Mouse (Mus musculus) retina, postnatal 7 days (tissue): ENCODE data around the gene Tdrd6.
A peak's percentile ranks its signal among the peaks of the same experiment; 100 is the strongest.

ENCODE experiments used
- DNase-seq: peaks from one replicate; pipeline ENCODE4 v3.0.0-alpha.2; 2012; ENCODE audit warnings: low read depth, low spot score

Gene Tdrd6

DNA sequence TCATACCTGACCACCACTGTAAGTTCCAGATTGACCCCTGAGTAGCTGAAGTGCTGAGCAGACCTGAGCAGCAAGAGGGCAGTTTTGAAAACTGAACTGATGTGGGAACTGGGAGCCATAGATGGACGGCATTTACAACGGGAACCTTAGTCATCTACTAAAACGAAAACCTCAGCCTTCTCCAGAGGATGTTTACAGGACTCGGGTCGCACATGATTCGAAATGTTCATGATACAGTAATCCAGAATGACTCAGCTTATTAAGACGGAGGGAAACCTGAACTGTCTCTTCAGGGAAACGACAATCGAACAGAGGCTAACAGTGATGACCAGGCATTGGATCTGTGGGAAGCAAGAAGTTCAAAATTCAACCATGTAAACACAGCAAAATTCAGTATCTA is 10.9 kb downstream of the Tdrd6 start:
- no peak for DNase-seq

GRCm38 (mm10) chr17:43612221-43612620 is 17.9 kb downstream of the Tdrd6 start:
- no peak for DNase-seq

- DNase-seq: peak; percentile 61
These were observed 18.5 kb downstream of the Tdrd6 start for GRCm38 (mm10) chr17:43611586-43611985.

GRCm38 (mm10) chr17:43606704-43607103 is 23.4 kb downstream of the Tdrd6 start:
- peak; percentile 57 for DNase-seq

- DNase-seq: no peak
These were observed 31.4 kb downstream of the Tdrd6 start for GRCm38 (mm10) chr17:43598706-43599105.

DNA sequence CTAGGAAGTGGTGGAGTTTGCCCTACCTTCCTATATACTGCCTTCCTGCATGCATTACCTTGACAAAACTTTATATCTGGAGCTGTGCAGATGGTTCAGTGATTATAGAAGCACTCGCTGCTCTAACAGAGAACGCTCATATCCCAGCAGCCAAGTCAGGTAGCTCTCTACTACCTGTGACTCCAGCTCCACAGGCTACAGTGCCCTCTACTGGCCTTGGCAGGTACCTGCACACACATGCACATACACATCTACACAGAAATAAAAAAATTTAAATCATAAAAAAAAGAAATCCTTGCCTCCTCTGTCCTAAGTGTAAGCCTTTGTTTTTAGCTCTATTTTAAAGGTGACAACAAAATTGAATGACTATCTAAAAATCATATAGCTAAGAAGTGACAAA is 32.4 kb downstream of the Tdrd6 start:
- DNase-seq: no peak

DNA sequence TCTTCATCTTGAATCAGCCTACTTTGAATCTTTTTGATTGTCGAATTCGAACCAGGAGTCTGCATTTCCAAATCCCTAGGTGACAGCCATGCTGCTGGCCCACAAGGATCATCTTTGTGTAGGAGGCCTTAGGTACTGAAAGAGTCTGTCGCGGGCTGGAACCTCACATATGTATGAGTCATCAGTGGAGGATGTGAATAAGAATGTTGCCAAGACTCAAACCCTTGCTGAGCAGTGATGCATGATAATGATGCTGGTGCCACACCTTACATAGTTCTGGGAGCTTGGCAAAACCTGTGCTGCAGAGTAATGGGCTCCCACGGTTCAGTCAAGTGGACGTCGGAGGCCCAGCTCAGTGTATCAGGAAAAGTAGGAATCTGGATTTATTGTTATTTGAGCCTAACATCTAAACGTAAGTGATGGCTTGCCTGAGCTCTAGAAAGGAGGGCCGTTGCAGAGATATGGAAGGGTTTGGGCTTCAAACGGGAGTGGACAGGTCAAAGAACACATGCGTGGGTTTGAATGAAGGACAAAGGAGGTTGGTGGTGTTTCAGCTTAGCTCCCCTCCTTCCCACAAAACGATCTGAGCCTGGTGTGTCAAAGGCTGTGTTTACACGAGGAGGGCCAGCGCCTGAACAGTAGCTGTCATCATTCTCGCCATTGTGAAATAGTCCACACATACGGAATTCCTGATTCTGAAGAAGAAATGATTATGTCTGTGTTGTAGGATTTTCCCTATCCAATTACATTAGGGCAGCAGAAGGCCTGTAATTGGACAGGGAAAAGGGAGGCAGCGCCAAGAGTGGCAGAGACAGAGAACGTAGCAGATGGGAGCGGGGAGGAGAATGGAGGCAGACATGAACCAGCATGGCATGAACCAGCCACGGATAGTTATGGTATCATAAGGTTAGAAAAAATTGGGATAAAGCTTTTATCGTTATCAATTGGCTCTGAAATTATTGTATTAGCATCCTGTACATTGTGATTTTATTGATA is 37.5 kb downstream of the Tdrd6 start:
- no peak for DNase-seq

DNA sequence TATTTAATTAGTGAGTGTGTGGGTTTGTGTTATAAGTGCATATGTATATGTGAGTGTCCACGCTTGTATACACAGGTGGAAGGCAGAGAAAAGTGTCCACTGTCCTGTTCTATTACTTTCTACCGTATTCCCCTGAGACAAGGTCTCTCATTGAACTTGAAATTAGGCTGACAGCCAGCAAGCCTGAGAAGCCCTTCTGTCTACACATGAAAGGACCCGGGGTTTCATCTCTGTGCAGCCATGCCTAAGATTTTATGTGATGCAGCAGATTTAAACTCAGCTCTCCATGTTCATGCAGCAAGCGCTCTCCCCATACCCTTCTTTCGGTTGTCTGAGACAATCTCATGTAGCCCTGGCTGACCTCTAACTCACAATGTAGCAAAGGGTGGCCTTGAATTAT is 39.6 kb downstream of the Tdrd6 start:
- DNase-seq: no peak

- no peak for DNase-seq
These were observed 40.3 kb downstream of the Tdrd6 start for GRCm38 (mm10) chr17:43589750-43590149.

DNA sequence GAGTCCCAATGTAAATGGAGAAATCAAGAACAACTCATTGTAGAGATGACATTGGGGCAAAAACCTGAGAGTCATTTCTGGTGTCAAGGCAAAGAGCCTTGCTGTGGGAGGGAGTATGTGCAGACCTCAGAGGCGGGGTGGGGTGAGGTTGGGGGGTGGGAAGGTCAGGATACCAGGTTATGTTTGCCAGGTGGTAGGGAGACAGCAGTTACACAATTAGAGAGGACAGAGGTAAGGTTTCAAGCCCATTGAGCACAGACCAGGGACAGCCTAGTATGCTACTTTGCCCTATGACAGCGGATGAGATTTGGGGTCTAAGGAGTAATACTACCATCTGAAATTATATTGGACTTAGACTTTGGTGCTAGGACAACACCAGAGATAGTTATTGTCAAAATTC is 42.8 kb downstream of the Tdrd6 start:
- no peak for DNase-seq

- DNase-seq: no peak
These were observed 45.3 kb downstream of the Tdrd6 start for GRCm38 (mm10) chr17:43584771-43585170.

GRCm38 (mm10) chr17:43581012-43581467 is 49.1 kb downstream of the Tdrd6 start:
- no peak for DNase-seq

DNA sequence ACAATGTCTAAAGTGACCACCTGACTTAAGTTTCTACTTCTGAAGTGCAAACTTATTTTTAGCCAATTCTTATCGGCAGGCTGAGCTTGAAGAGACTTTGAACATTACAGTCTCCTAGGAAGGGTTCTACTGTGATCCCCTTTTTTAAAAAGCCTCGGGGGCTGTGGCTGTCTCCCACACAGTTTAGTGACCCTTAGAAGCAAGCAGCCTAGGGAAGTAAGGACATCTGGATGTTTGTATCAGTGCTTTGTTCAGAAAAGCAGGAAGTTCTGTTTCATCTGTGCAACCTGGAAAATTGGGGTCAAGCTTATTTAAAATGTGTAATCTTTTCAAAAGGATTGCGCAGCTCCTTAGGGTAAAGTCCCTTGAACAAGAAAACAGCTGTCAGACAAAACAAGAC is 49.6 kb downstream of the Tdrd6 start:
- no peak for DNase-seq

- no peak for DNase-seq
These were observed 56.5 kb downstream of the Tdrd6 start for GRCm38 (mm10) chr17:43573624-43574073.

- no peak for DNase-seq
These were observed 60.8 kb downstream of the Tdrd6 start for GRCm38 (mm10) chr17:43569287-43569686.

DNA sequence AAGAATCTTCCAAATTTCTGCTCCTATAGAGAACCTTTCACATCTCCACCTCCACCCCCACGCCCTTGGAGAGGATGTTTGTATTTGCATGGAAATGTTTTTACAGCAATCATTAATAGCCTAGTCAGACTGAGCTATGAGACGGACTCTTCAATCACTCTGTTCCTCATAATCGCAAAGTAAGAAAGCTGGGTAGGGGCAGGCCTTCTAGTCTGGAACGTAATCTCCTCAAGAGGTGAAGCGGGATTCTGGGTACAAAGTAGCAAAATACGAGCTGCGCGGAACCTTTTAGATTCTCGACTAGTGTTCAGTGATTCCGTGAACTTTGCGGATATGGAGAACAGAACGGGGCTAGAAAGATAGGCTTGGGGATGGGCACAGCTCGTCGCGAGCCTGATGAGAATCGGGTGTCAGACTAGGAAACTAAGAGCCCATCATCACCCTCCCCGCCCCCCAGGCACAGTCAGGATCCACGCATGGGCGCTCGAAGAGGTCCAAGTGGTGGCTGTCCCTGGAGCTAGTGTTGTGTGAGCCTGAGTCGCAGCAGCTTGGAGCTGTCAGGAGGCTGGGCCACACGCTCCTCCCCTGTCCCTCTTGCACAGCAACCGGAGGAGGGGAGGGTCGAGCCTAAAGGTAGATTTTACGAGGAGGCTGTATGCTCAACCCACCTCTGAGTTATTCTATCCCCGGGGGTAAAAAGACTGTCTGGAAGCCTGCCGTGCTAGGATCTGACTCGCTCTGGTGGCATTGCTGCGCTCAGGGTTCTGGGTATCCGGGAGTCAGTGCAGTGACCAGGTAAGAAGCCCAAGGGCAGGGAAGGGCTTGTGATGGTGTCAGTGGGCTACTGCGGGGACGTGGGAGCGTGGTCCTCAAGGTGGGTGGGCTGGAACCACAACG is 61.9 kb downstream of the Tdrd6 start, which contains the start of gene Pla2g7:
Pla2g7 (plus strand) TSS at position 107 of the 897 bp plus-strand sequence.
- DNase-seq: no peak

- DNase-seq: no peak
These were observed 62.5 kb downstream of the Tdrd6 start for GRCm38 (mm10) chr17:43567593-43567991.
